Mouse (Mus musculus): ENCODE results near the gene Pak6.

Gene Pak6

GRCm38 (mm10) chr2:118664975-118665516 lies 1.9 kb downstream of the Pak6 start:
- in situ Hi-C loops (cut with MseI, MboI), result no loop called here

GRCm38 (mm10) chr2:118665616-118666015 lies 2.5 kb downstream of the Pak6 start:
- in situ Hi-C loops (cut with MseI, MboI), result no loop called here

DNA sequence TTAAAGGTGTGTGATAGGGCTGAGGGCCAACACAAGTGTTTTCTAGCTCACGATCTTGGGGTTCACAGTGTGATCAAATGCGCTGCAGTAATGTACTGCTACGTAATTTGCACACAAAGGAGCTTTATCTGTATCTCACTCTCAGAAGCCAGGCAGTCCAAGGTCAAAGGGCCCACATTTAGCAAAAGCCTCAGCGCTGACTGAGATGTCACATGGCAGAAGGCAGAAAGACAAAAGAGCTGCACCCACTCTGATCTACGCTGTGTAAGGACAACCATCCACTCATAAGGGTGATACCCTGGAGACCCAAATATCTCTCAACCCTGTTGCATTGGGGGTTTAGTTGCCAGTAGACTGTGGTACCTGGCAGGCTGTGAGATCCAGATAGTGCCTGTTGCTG lies 4.1 kb downstream of the Pak6 start:
- in situ Hi-C loops (cut with MseI, MboI), result no loop called here

- in situ Hi-C loops (cut with MseI, MboI), result no loop called here
Measured at GRCm38 (mm10) chr2:118669245-118669644, 6.1 kb downstream of the Pak6 start.

- in situ Hi-C loops (cut with MseI, MboI), result no loop called here
Measured at GRCm38 (mm10) chr2:118669785-118670184, 6.7 kb downstream of the Pak6 start.

GRCm38 (mm10) chr2:118671728-118672127 lies 8.6 kb downstream of the Pak6 start:
- in situ Hi-C loops (cut with MseI, MboI), result no loop called here

- in situ Hi-C loops (cut with MseI, MboI), result no loop called here
Measured at GRCm38 (mm10) chr2:118673686-118674465, 10.8 kb downstream of the Pak6 start.

GRCm38 (mm10) chr2:118674500-118674899 lies 11.4 kb downstream of the Pak6 start:
- in situ Hi-C loops (cut with MseI, MboI), result no loop called here

- in situ Hi-C loops (cut with MseI, MboI), result no loop called here
Measured at GRCm38 (mm10) chr2:118676839-118677741, 14.0 kb downstream of the Pak6 start.

- in situ Hi-C loops (cut with MseI, MboI), result no loop called here
Measured at GRCm38 (mm10) chr2:118677817-118678216, 14.7 kb downstream of the Pak6 start.

GRCm38 (mm10) chr2:118679577-118679976 lies 16.5 kb downstream of the Pak6 start:
- in situ Hi-C loops (cut with MseI, MboI), result no loop called here

DNA sequence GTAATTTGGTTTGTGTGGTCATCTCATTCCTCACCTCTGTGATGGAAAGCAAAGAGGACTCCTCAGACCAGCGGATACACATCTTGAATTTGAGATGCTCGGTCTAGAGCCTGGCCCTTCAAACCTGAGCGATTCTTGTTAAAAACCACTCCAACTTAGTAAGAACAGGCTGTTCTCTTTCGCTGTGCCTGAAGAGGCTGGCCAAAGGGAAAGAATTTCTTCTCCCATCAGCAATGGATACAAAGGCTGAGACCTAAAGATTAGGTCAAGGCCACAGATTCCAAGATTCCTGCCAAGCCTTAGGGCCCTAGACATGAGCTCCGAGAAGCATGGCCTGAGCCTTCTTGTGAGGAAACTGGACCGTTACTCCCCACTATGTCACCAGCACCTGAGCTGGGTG lies 17.8 kb downstream of the Pak6 start:
- in situ Hi-C loops (cut with MseI, MboI), result no loop called here

- in situ Hi-C loops (cut with MseI, MboI), result no loop called here
Measured at GRCm38 (mm10) chr2:118682544-118683260, 19.6 kb downstream of the Pak6 start.

GRCm38 (mm10) chr2:118685088-118685487 lies 22.0 kb downstream of the Pak6 start:
- in situ Hi-C loops (cut with MseI, MboI), result loop anchor here in 1 of 2 experiments (5.0 kb wide), 1 partner anchor 48 kb away; no protein-coding TSS in a partner anchor

GRCm38 (mm10) chr2:118686693-118687092 lies 23.6 kb downstream of the Pak6 start:
- in situ Hi-C loops (cut with MseI, MboI), result loop anchor here in 1 of 2 experiments (5.0 kb wide), 1 partner anchor 49 kb away; no protein-coding TSS in a partner anchor

GRCm38 (mm10) chr2:118687791-118688190 lies 24.7 kb downstream of the Pak6 start:
- in situ Hi-C loops (cut with MseI, MboI), result loop anchor here in 1 of 2 experiments (5.0 kb wide), 1 partner anchor 50 kb away; no protein-coding TSS in a partner anchor

DNA sequence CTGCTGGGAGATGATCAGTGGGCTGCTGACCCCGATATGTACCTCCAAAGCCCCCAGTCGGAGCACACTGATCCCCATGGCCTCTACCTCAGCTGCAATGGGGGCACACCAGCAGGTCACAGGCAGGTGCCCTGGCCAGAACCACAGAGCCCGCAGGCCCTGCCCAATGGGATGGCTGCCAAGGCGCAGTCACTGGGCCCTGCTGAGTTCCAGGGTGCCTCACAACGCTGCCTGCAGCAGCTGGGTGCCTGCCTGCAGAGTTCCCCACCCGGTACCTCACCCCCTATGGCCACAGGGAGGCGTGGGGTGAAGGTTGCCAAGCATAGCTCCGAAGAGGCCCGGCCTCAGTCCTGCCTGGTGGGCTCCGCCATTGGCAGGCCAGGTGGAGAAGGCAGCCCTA lies 26.8 kb downstream of the Pak6 start:
- in situ Hi-C loops (cut with MseI, MboI), result loop anchor here (5.0 kb wide), 1 partner anchor 53 kb away; no protein-coding TSS in a partner anchor

DNA sequence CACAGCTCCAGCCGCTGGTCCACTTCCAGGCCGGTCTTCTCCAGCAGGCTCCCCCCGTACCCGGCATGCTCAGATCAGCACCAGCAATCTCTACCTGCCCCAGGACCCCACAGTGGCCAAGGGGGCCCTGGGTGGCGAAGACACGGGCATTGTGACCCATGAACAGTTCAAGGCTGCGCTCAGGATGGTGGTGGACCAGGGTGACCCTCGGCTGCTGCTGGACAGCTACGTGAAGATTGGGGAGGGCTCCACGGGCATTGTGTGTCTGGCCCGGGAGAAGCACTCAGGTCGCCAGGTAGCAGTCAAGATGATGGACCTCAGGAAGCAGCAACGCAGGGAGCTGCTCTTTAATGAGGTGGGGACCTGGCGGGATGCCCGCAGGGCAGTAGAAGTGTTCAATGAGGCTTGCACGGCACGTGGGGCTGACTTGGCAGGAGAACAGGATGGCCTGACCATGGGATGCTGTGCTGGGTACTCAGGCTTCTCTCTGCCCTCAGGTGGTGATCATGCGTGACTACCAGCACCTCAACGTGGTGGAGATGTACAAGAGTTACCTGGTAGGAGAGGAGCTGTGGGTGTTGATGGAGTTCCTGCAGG lies 30.4 kb downstream of the Pak6 start:
- in situ Hi-C loops (cut with MseI, MboI), result loop anchor here in 1 of 2 experiments (5.0 kb wide), 1 partner anchor 56 kb away; no protein-coding TSS in a partner anchor

DNA sequence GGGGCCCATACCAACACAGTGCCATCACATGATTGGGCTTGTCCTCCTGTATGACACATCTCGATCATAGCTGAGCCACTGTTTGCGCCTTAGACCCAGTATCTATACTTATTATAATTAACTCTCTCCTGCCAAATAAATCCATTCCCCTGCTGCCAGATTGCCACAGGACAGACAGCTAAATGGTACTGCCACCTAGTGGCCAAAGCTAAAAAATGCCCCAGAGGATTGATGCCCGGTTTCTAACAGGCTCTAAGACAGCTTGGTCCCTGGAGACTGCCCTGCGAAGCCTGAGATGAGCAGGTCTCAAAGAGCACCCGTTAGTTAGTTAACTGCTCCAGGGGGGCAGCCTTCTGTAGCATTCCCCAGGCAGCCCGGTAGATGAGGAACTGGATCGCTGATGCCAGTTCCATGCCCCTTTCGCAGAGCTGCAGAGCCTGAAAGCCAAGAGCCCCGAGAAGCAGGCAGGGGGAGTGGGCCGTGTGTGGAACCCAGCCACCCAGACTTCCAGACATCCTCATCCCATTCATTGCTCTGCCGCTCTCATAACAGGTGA lies 32.7 kb downstream of the Pak6 start:
- in situ Hi-C loops (cut with MseI, MboI), result no loop called here

DNA sequence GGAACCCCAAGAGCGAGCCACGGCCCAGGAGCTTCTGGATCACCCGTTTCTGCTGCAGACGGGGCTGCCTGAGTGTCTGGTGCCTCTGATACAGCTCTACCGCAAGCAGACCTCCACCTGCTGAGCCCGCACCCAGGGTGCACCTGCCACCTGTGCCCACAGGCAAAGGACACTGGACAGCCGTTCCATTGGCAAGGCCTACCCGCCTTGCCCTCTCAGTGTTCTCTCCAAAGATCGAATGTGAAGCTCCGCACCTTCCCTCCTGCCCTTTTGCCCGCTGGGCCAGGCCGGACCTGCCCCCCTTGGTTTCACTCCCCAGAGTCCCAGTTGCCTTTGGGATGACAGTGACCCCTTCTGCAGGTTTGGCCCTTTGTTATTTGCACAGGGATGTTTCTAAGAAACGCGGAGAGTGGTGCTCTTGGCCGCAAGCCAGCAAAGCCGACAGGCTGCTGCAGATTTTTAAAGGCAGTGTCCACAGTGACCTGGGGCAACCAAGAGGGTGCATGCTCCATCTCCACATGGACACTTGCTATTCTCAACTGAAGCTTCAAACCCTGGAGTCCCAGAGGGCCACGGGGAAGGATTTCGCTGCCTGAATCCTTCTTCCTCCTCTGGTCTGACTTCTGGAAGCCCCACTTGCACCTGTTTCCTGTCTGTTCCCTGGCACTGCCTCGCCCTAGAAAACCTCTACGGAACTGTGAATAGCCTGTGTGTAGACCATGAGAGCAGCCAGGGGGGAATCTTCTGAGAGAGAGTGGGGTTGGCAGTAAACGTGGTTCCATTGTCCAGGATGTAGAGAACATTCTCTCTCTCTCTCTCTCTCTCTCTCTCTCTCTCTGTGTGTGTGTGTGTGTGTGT lies 33.6 kb downstream of the Pak6 start:
- in situ Hi-C loops (cut with MseI, MboI), result no loop called here
